Mouse (Mus musculus) liver, embryonic 14.5 days (tissue): ENCODE data around the gene Anapc16. TPM values are rescaled to one million over a fixed set of nuclear protein-coding genes. Genes with fewer than 3 reads are reported as not detected.
"Not testable (repeated sequence)": the region's sequence is repeated elsewhere in the genome, so short reads cannot be mapped to it uniquely, and the experiment has no call there.

ENCODE experiments used
- ATAC-seq: fragments of 200-750 bp; cut with Nextera tagmentation; 2 replicates; pipeline ENCODE4 v1.8.0; 2017; ENCODE audit warnings: moderate number of reproducible peaks, mild to moderate bottlenecking, moderate library complexity; ENCODE audit not compliant: insufficient read depth
- DNase-seq, 3 experiments: peaks; one replicate each; pipeline ENCODE4 v3.0.0-alpha.2; 2012 to 2013; ENCODE audit warnings: low read depth in 3 of 3, low spot score in 3 of 3
- H3K27ac ChIP-seq: fragments of 300-500 bp; sonication (generic); 2 replicates; pipeline ENCODE4 v1.5.1; 2014; ENCODE audit warnings: moderate library complexity, mild to moderate bottlenecking, control low read depth, inconsistent platforms
- H3K27me3 ChIP-seq: fragments of 300-500 bp; sonication (generic); 2 replicates; pipeline ENCODE4 v1.6.1; 2014; ENCODE audit warnings: mild to moderate bottlenecking, low read length, moderate library complexity; ENCODE audit not compliant: control insufficient read depth, insufficient read depth
- H3K36me3 ChIP-seq: fragments of 300-500 bp; sonication (generic); replicated peaks from 2 replicates; pipeline ENCODE4 v1.6.1; 2014; ENCODE audit warnings: low read depth; ENCODE audit not compliant: control insufficient read depth, insufficient read depth
- H3K4me1 ChIP-seq, 2 experiments: fragments of 200-500 bp in 1 of 2; fragments of 300-500 bp in 1 of 2; sonication (generic) in 1 of 2; replicated peaks; 2 replicates each; pipeline ENCODE4 v1.6.1; 2012 to 2014; ENCODE audit warnings: antibody characterized with exemption in 1 of 2, inconsistent platforms in 1 of 2, low read length in 1 of 2; ENCODE audit not compliant: control insufficient read depth in 2 of 2, insufficient read depth in 2 of 2
- H3K4me2 ChIP-seq: fragments of 300-500 bp; sonication (generic); 2 replicates; pipeline ENCODE4 v1.6.1; 2014; ENCODE audit warnings: low read depth, mild to moderate bottlenecking, control low read depth, moderate library complexity
- H3K4me3 ChIP-seq, 2 experiments: fragments of 200-500 bp in 1 of 2; fragments of 300-500 bp in 1 of 2; sonication (generic) in 1 of 2; 2 replicates each; pipeline ENCODE4 v1.5.1; 2012 to 2014; ENCODE audit warnings: low read depth in 2 of 2, low read length in 2 of 2, mild to moderate bottlenecking in 2 of 2, control low read depth in 1 of 2, inconsistent platforms in 1 of 2, moderate library complexity in 1 of 2; ENCODE audit not compliant: insufficient read depth in 1 of 2
- H3K9ac ChIP-seq: fragments of 300-500 bp; sonication (generic); replicated peaks from 2 replicates; pipeline ENCODE4 v1.6.1; 2014; ENCODE audit warnings: mild to moderate bottlenecking, control low read depth, moderate library complexity
- H3K9me3 ChIP-seq: fragments of 300-500 bp; sonication (generic); 2 replicates; pipeline ENCODE4 v1.6.1; 2016; ENCODE audit warnings: low read length, mixed read lengths; ENCODE audit not compliant: control insufficient read depth
- CTCF ChIP-seq: IDR thresholded peaks from 2 replicates; pipeline ENCODE4 v1.5.1; 2016; ENCODE audit warnings: antibody characterized with exemption, low read depth, control low read depth
- EP300 ChIP-seq: IDR thresholded peaks from 2 replicates; pipeline ENCODE4 v1.6.1; 2016; ENCODE audit warnings: antibody characterized with exemption, low read depth
- WGBS: fragments of 180-500 bp; shearing (Covaris S2); extraction: QIAGEN DNeasy Blood & Tissue Kit; methylation state at CpG from one replicate; pipeline ENCODE4 v1.1.7; 2014; ENCODE audit not compliant: insufficient replicate concordance; 5-methylcytosine and 5-hydroxymethylcytosine counted together
- polyA plus RNA-seq, 2 experiments: library from polyadenylated mRNA; depleted of rRNA in 1 of 2; stranded (reverse) in 1 of 2; unstranded in 1 of 2; fragments of >200 nt; fragmentation: Nextera tagmentation in 1 of 2; extraction: Ambion mirVana in 1 of 2; gene quantifications; 2 replicates each; pipeline versions ENCODE4 v1.2.1 to v1.2.3; 2012 to 2014

Anapc16 gene
- polyA plus RNA-seq, 2 experiments: 29.9 to 39.7 TPM

GRCm38 (mm10) chr10:59995889-59996288 lies 7.0 kb downstream of the Anapc16 start:
- peaks cover 17% of the 10 kb centered on the region for H3K36me3 ChIP-seq
- no peak overlapping the region for H3K4me2 ChIP-seq
- ATAC-seq: no peak
- H3K27me3 ChIP-seq: no peaks in the 10 kb centered on the region
- peaks cover 0 to 3% of the 10 kb centered on the region in 2 experiments; a peak in 1 of 4 replicates for H3K4me1 ChIP-seq
- no peak overlapping the region for H3K27ac ChIP-seq
- TF ChIP-seq EP300 (no peak), CTCF (no peak)
- DNase-seq: no peak
- H3K9me3 ChIP-seq: no peaks in the 10 kb centered on the region
- H3K4me3 ChIP-seq: no peak overlapping the region
- no peak overlapping the region for H3K9ac ChIP-seq
- 84% methylated on average over 6 of the region's 6 CpGs for WGBS

DNA sequence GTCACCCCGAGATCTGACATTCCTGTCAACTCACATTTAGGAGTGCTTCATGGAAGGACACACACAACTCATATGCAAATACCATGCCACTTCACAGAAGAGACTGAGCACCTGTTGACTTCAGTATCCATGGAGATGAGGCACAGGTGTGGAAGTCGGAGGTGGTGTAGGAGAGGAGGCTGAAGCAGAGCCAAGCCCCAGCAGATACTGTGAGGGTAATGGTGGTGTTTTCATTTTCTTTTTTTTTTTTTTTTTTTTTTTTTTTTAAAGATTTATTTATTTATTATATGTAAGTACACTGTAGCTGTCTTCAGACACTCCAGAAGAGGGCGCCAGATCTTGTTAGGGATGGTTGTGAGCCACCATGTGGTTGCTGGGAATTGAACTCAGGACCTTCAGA lies 9.1 kb downstream of the Anapc16 start:
- not testable (repeated sequence) for H3K27ac ChIP-seq, H3K4me2 ChIP-seq, ATAC-seq, H3K27me3 ChIP-seq, H3K9ac ChIP-seq, H3K4me3 ChIP-seq, DNase-seq, H3K4me1 ChIP-seq, H3K9me3 ChIP-seq
- WGBS: 80% methylated on average over 2 of the region's 3 CpGs
- H3K36me3 ChIP-seq: peaks cover 28% of the 10 kb centered on the region
- 0 out of 2 replicates have a peak, but pooled peaks have one; percentile 2 for TF ChIP-seq CTCF

DNA sequence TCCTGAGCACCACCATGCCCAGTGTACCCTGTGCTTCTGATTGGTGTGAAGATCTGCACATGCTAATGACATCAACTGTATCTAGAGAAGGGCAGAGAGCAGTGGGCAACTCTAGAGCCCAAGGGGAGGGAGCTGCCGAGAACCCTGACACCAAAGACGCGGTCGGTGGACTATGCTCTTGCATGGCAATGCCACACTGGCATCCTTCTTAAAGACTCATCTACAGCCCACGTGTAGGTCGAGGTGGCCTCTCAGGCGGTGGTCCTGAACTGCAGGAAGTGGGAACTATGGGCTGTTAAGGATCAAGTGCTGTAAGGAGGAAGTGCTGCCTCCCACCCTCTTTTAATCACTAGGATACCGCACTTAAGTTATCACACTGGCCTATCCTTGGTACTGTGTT lies 10.9 kb downstream of the Anapc16 start:
- WGBS: 67% methylated on average over 8 of the region's 8 CpGs

GRCm38 (mm10) chr10:59991262-59991880 lies 11.6 kb downstream of the Anapc16 start:
- peaks cover 36% of the 10 kb centered on the region for H3K36me3 ChIP-seq
- DNase-seq (no peak), ATAC-seq (no peak)
- H3K9ac ChIP-seq: no peak overlapping the region
- no peaks in the 10 kb centered on the region for H3K27me3 ChIP-seq
- no peak for TF ChIP-seq CTCF
- TF ChIP-seq EP300: no peak
- no peaks in the 10 kb centered on the region for H3K9me3 ChIP-seq
- no peak overlapping the region for H3K27ac ChIP-seq
- 86% methylated on average over 9 of the region's 9 CpGs for WGBS
- no peak overlapping the region for H3K4me2 ChIP-seq
- H3K4me3 ChIP-seq: no peak overlapping the region
- no peaks in the 10 kb centered on the region for H3K4me1 ChIP-seq

More for the DNA sequence above, 10.9 kb downstream of the Anapc16 start:
- Histone ChIP-seq H3K4me3 (no peak overlapping the region), H3K27me3 (no peaks in the 10 kb centered on the region), H3K4me1 (no peaks in the 10 kb centered on the region), H3K9ac (no peak overlapping the region), H3K4me2 (no peak overlapping the region), H3K27ac (no peak overlapping the region), H3K36me3 (peaks cover 38% of the 10 kb centered on the region), H3K9me3 (no peaks in the 10 kb centered on the region)
- DNase-seq (no peak), ATAC-seq (no peak)
- TF ChIP-seq CTCF: no peak
- TF ChIP-seq EP300: no peak

DNA sequence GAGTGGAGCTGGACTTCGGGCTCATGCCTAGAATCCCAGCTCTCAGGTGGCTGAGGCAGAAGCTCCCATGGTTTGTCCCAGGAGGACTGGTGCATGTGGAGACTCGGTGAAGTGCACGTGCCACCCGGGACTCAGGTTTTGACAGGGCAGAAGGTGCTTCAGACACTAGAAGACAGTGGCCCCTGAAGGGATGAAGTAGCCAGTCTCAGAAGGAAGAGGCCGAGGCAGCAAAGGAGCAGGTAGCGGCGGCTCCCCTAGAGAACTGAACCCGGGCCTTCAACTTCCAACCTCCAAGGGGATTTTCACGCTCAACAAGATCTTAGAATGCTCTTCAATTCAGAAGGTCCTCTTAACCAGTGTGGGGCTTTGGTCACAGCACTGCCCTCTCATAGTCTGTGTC lies 12.5 kb downstream of the Anapc16 start:
- H3K36me3 ChIP-seq: peaks cover 33% of the 10 kb centered on the region
- H3K9me3 ChIP-seq: no peaks in the 10 kb centered on the region
- DNase-seq: no peak
- H3K4me1 ChIP-seq: no peaks in the 10 kb centered on the region
- no peaks in the 10 kb centered on the region for H3K27me3 ChIP-seq
- no peak for TF ChIP-seq CTCF
- TF ChIP-seq EP300: no peak
- H3K9ac ChIP-seq: no peak overlapping the region
- no peak overlapping the region for H3K4me3 ChIP-seq
- WGBS: 87% methylated on average over 9 of the region's 9 CpGs
- no peak overlapping the region for H3K27ac ChIP-seq
- H3K4me2 ChIP-seq: no peak overlapping the region
- no peak for ATAC-seq
